Mouse (Mus musculus) small intestine, adult 2 months (tissue): ENCODE measurements around the gene D10Jhu81e.

ENCODE experiments used
- CTCF ChIP-seq: fragments of 200-500 bp; IDR thresholded peaks from 2 replicates; pipeline ENCODE4 v1.5.1; 2012; ENCODE audit warnings: low read depth, mild to moderate bottlenecking, control low read depth, inconsistent platforms, low read length, moderate library complexity, mixed read lengths; ENCODE audit not compliant: insufficient replicate concordance, insufficient read length; ENCODE audit errors: extremely low read depth
- POLR2A ChIP-seq: fragments of 200-500 bp; IDR thresholded peaks from 2 replicates; pipeline ENCODE4 v1.6.1; 2012; ENCODE audit warnings: low read depth, mild to moderate bottlenecking, control low read depth, inconsistent platforms, low read length, moderate library complexity

DNA sequence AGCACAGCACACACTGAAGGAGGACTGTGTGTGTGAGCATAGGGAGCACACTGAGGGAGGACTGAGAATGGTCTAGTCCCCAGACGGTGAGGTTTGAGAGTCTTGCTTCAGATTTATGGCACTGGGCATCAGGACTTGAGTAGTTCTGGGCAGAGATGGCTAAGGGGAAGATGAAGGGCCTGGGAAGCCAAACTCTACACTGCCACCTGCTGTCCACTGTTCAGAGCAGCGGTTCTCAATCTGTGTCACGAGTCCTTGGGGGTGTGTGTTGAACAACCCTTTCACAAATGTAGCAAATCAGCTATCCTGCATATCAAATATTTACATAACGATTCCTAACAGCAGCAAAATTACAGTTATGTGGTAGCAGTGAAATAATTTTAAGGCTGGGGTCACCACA is 5.7 kb downstream of the D10Jhu81e start:
- TF ChIP-seq POLR2A (no peak), CTCF (peak; percentile 82; the same call in 1 of the 2 replicates)
